Mouse (Mus musculus): ENCODE results near the gene Atp5c1.

Atp5c1 gene

GRCm38 (mm10) chr2:10080310-10081010, at the start of gene Atp5c1, which contains the start of gene Kin:
TSS of gene Atp5c1 (minus strand) at chr2:10080510.
TSS of gene Kin (plus strand) at chr2:10080593.
- peak; percentile 98 for DNase-seq

GRCm38 (mm10) chr2:10128571-10128970, 48.3 kb upstream of the Atp5c1 start:
- DNase-seq, result no peak

GRCm38 (mm10) chr2:10127471-10127870, 47.2 kb upstream of the Atp5c1 start:
- DNase-seq, result no peak

- DNase-seq, result no peak
Observed at GRCm38 (mm10) chr2:10126122-10126521, 45.8 kb upstream of the Atp5c1 start.

- no peak for DNase-seq
Observed at GRCm38 (mm10) chr2:10121826-10122225, 41.5 kb upstream of the Atp5c1 start.

GRCm38 (mm10) chr2:10119276-10119675, 39.0 kb upstream of the Atp5c1 start:
- no peak for DNase-seq

- DNase-seq, result no peak
Observed at GRCm38 (mm10) chr2:10118751-10119150, 38.4 kb upstream of the Atp5c1 start.

GRCm38 (mm10) chr2:10108535-10109189, 28.4 kb upstream of the Atp5c1 start:
- no peak for DNase-seq

GRCm38 (mm10) chr2:10101180-10101579, 20.9 kb upstream of the Atp5c1 start:
- peak; percentile 75 for DNase-seq

- DNase-seq, result no peak
Observed at GRCm38 (mm10) chr2:10100471-10100870, 20.2 kb upstream of the Atp5c1 start.

- DNase-seq, result peak; percentile 70
Observed at GRCm38 (mm10) chr2:10098598-10099215, 18.4 kb upstream of the Atp5c1 start.

- no peak for DNase-seq
Observed at GRCm38 (mm10) chr2:10094327-10095100, 14.2 kb upstream of the Atp5c1 start.

- no peak for DNase-seq
Observed at GRCm38 (mm10) chr2:10087256-10087850, 7.0 kb upstream of the Atp5c1 start.

GRCm38 (mm10) chr2:10082737-10083136, 2.4 kb upstream of the Atp5c1 start:
- no peak for DNase-seq

- DNase-seq, result no peak
Observed at GRCm38 (mm10) chr2:10081453-10082080, 1.3 kb upstream of the Atp5c1 start.

GRCm38 (mm10) chr2:10079745-10080309, 483 bp downstream of the Atp5c1 start:
- no peak for DNase-seq

- peak; percentile 19 for DNase-seq
Observed at GRCm38 (mm10) chr2:10076675-10077074, 3.6 kb downstream of the Atp5c1 start.

GRCm38 (mm10) chr2:10074470-10074869, 5.8 kb downstream of the Atp5c1 start:
- no peak for DNase-seq

- DNase-seq, result no peak
Observed at GRCm38 (mm10) chr2:10071751-10072150, 8.6 kb downstream of the Atp5c1 start.

GRCm38 (mm10) chr2:10058836-10059235, 21.5 kb downstream of the Atp5c1 start:
- DNase-seq, result no peak

- no peak for DNase-seq
Observed at GRCm38 (mm10) chr2:10051996-10052395, 28.3 kb downstream of the Atp5c1 start.

- DNase-seq, result no peak
Observed at GRCm38 (mm10) chr2:10050878-10051277, 29.4 kb downstream of the Atp5c1 start.

Data from kidney, postnatal 10 days (tissue).